Mouse (Mus musculus) G1E-ER4 (cell line): ENCODE results near the gene H2-DMa. TPM values are rescaled to one million over a fixed set of nuclear protein-coding genes. Genes with fewer than 3 reads are reported as not detected.

Source experiments
- GATA1 ChIP-seq: IDR thresholded peaks from one replicate; pipeline ENCODE4 v1.8.0; 2012; ENCODE audit warnings: low read length, inconsistent platforms
- polyA plus RNA-seq: library from polyadenylated mRNA; stranded (reverse); fragments of >175 nt; gene quantifications from 2 replicates; pipeline ENCODE4 v1.2.3, GENCODE M21; 2012

H2-DMa gene
- polyA plus RNA-seq, 1 experiment: 2.0 TPM

DNA sequence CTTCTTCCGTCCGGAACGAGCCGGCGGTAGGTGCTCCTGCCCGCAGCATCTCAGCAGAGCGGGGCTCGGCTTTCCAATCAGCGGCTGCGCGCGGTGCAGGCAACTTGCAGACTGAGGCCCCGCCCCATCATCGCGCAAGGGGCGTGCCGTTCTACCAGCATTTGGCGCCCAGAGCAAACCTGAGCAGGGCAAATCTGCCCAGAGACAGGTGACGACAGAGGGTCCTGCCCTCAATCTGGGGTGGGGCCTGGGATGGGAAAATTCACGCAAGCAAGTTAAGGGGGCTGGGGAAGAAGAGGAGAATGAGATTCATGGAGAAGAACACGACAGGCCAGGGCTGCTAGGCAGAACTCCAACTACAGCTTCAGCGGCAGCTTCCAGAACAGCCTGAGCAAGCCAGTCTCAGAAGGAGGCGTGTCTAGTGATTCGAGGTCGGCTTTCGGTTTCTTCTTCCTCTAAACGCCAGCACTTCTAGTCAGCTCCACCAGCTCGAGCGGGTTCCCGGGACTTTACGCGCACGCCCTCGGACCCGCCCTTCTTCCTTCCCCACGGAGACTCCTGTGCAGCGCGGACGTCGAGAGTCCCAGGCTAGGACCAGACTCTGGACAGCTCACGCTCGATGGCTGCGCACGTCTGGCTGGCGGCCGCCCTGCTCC, 68.0 kb downstream of the H2-DMa start, which contains the start of the genes Tap1 and Psmb9:
TSS of gene Tap1 (plus strand) at position 293 of the 656 bp plus-strand sequence.
TSS of gene Psmb9 (minus strand) at position 504 of the 656 bp plus-strand sequence.
- no peak for TF ChIP-seq GATA1

DNA sequence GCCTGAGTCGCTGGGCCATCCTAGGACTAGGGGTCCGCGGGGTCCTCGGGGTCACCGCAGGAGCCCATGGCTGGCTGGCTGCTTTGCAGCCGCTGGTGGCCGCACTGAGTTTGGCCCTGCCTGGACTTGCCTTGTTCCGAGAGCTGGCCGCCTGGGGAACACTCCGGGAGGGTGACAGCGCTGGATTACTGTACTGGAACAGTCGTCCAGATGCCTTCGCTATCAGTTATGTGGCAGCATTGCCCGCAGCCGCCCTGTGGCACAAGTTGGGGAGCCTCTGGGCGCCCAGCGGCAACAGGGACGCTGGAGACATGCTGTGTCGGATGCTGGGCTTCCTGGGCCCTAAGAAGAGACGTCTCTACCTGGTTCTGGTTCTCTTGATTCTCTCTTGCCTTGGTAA, 68.7 kb downstream of the H2-DMa start:
- TF ChIP-seq GATA1: no peak

Other genes starting within 250 kb of the H2-DMa start
- gene Gm7029, start 245.7 kb upstream of the H2-DMa start, polyA plus RNA-seq: not detected in 2 replicates
- gene Kifc1, start 228.9 kb upstream of the H2-DMa start, polyA plus RNA-seq: 88.1 and 95.0 TPM in 2 replicates
- gene Platr17, start 214.4 kb upstream of the H2-DMa start, polyA plus RNA-seq: not detected in 2 replicates
- gene Daxx, start 210.1 kb upstream of the H2-DMa start, polyA plus RNA-seq: 57.5 and 59.5 TPM in 2 replicates
- 77.2 and 82.0 TPM in 2 replicates for gene Tapbp, start 203.6 kb upstream of the H2-DMa start, polyA plus RNA-seq
- 49.7 and 50.9 TPM in 2 replicates for gene Zbtb22, start 203.6 kb upstream of the H2-DMa start, polyA plus RNA-seq
- 93.1 and 127 TPM in 2 replicates for gene Rgl2, start 190.0 kb upstream of the H2-DMa start, polyA plus RNA-seq
- gene Pfdn6, start 179.2 kb upstream of the H2-DMa start, polyA plus RNA-seq: 358 and 374 TPM in 2 replicates
- 165 and 186 TPM in 2 replicates for gene Wdr46, start 178.9 kb upstream of the H2-DMa start, polyA plus RNA-seq
- 11.6 and 14.2 TPM in 2 replicates for gene B3galt4, start 168.1 kb upstream of the H2-DMa start, polyA plus RNA-seq
- gene Vps52, start 163.7 kb upstream of the H2-DMa start, polyA plus RNA-seq: 64.7 and 68.2 TPM in 2 replicates
- gene Rps18, start 163.5 kb upstream of the H2-DMa start, polyA plus RNA-seq: 364 and 1,526 TPM in 2 replicates
- not detected in 2 replicates for gene H2-K1, start 119.2 kb upstream of the H2-DMa start, polyA plus RNA-seq
- gene Ring1, start 94.9 kb upstream of the H2-DMa start, polyA plus RNA-seq: 56.3 and 62.8 TPM in 2 replicates
- gene H2-Ke6, start 91.5 kb upstream of the H2-DMa start, polyA plus RNA-seq: 64.0 and 94.1 TPM in 2 replicates
- gene Slc39a7, start 87.9 kb upstream of the H2-DMa start, polyA plus RNA-seq: 98.4 and 100 TPM in 2 replicates
- gene Rxrb, start 87.7 kb upstream of the H2-DMa start, polyA plus RNA-seq: 176 and 194 TPM in 2 replicates
- 0.96 and 1.5 TPM in 2 replicates for gene Col11a2, start 80.1 kb upstream of the H2-DMa start, polyA plus RNA-seq
- gene H2-Oa, start 27.2 kb upstream of the H2-DMa start, polyA plus RNA-seq: not detected in 2 replicates
- gene Brd2, start 3.1 kb downstream of the H2-DMa start, polyA plus RNA-seq: 215 and 310 TPM in 2 replicates
- not detected in 2 replicates for gene H2-DMb2, start 23.8 kb downstream of the H2-DMa start, polyA plus RNA-seq
- gene H2-DMb1, start 33.5 kb downstream of the H2-DMa start, polyA plus RNA-seq: 0.10 TPM in 1 of 2 replicates, not detected in the other
- gene Tap1, start 68.0 kb downstream of the H2-DMa start, polyA plus RNA-seq: 1.1 and 1.4 TPM in 2 replicates
- gene Psmb9, start 68.2 kb downstream of the H2-DMa start, polyA plus RNA-seq: 0.27 and 0.33 TPM in 2 replicates
- not detected in 2 replicates for gene Psmb8, start 78.2 kb downstream of the H2-DMa start, polyA plus RNA-seq
- gene Tap2, start 84.0 kb downstream of the H2-DMa start, polyA plus RNA-seq: 37.0 and 46.3 TPM in 2 replicates
- gene H2-Ob, start 119.4 kb downstream of the H2-DMa start, polyA plus RNA-seq: not detected in 2 replicates
- gene H2-Ab1, start 138.1 kb downstream of the H2-DMa start, polyA plus RNA-seq: not detected in 2 replicates
- gene H2-Aa, start 168.3 kb downstream of the H2-DMa start, polyA plus RNA-seq: not detected in 2 replicates
- gene H2-Eb1, start 186.3 kb downstream of the H2-DMa start, polyA plus RNA-seq: not detected in 2 replicates
- gene H2-Eb2, start 206.1 kb downstream of the H2-DMa start, polyA plus RNA-seq: not detected in 2 replicates
- gene Btnl2, start 235.3 kb downstream of the H2-DMa start, polyA plus RNA-seq: not detected in 2 replicates